Mouse (Mus musculus) right cerebral cortex, adult 2 months (tissue): ENCODE measurements around the gene Ikzf2.

Experiments
- DNase-seq, 2 experiments: peaks; one replicate each; pipeline ENCODE4 v3.0.0; 2021 to 2022; ENCODE audit warnings: low spot score in 2 of 2

Gene Ikzf2

DNA sequence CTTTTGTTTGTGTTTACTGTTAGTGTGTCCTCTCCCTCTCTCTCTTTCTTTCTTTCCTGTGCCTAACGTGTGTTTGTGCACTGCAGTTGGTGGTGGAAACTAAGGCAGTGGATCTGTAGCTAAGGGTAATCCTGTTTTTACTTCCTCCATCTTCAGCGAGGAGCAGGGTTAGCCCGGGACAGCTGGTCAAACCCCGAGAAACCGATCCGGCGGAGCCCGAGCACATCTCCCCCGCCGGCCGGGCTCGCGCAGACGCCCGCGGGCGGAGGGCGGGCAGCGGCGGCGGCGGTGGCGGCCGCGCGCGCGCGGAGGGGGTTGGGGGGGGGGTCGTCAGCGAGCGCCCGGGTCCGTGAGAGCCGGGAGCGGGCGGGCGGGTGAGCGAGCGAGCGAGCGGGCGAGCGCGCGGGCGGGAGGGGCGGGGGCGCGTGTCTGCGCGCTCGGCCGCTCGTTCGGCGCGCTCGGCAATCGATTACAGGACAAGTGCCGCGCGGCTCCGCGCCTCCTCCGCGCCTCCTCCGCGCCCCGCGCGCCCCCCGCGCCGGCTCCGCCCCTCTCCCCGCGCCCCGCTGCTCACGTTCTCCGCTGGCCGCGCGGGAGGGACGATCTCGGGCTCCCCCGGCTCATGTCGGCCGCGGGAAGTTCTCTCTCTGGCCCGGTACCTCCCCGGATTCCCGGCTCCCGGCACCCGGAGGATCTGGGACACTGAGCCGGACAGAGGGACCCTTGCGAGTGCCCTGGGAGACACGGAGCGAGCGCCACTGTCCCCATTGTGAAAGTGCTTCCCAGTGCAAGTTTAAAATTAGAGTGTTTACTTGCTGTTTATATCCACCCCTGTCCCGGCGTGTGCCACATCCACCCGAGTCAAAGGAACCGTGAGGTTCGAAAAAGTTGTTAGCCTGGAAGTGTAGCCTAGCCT lies at the start of gene Ikzf2:
Ikzf2 (minus strand) TSS at position 170 of the 916 bp plus-strand sequence.
- DNase-seq, result peak; percentile 59 to 63

DNA sequence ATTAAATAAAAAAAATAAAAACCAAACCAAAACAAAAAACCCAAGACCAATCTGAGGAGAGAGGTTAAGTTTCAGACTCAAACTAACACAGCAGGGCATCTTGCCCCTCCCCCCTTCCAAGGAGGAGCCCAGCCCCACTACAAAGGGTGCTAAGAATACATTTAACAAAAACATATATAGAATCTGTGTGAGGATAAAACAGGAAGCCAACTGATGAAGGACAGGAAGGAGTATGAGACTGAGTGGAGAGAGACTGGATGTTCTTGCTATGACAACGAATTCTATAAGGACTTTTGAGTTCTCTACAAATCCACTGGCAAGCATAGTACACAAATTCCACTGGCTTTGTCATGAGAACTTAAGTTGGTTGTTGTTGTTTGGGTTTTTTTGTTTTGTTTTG lies 42.7 kb upstream of the Ikzf2 start:
- DNase-seq, result no peak

DNA sequence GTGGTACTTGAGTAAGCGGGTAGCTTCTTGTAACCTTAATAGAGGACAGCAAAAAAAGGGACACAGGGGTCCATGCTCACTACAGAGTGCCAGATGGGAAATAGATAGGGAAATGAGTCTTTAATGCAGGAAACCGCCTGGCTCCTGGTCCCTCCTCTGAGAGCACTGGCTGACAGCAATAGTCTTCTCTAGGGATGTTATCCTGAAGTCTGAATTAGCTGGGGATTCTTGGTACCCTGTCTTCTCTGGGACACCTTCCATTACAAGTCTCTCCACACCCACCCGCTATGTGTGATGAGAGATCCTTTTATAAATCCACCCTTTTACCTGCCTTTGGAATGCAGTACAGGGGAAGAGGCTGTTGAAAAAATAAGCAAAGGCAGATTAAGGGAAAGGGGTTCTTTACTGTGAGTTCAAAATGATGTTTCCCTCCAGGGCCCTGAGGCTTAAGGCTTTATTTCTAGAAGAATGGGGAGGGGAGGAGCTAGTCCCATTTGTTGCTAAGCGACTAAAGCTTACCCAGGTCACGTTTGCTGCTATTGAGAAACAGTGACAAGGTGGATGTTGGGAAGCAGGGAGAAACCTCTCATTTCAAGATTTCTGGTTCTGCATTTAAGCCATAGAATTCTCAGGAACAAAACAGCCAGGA lies 42.1 kb upstream of the Ikzf2 start:
- no peak for DNase-seq

DNA sequence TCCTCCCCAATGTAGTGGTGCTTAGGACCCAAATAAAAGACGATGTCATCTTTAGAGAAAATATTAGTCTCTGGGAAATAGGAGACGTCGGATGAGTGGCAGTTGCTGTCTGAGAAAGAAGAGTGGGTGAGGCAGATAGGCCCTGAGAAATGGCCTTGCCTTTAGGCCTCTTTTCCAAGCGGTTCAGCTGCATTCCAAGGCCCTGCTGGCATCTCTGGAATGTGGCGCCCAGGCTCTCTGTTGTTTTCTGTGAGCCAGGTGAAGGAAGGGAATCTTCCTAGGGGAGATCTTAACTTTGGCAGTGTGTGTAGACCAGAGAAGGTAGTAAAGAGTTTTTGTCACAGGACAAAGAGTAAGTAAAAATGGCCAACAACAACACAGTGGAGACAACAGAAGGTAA lies 40.9 kb upstream of the Ikzf2 start:
- no peak for DNase-seq

DNA sequence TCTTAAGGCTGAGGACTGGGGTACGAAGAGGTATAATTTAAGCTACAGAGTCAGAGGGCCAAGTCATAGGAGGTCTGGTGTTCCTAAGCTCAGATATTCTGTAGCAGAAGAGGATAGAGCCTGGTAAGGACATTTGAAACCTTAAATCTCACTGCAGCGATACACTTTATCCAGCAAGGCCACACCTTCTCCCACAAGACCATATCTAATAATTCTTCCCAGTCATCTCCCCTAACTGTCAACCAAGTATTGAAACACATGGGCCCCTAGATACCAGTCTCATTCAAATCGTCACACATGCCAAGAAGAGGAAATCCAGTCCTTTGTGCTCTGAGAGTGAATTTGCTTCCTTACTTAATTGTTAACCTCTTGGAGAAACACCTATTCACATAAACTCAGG lies 30.1 kb upstream of the Ikzf2 start:
- no peak for DNase-seq

DNA sequence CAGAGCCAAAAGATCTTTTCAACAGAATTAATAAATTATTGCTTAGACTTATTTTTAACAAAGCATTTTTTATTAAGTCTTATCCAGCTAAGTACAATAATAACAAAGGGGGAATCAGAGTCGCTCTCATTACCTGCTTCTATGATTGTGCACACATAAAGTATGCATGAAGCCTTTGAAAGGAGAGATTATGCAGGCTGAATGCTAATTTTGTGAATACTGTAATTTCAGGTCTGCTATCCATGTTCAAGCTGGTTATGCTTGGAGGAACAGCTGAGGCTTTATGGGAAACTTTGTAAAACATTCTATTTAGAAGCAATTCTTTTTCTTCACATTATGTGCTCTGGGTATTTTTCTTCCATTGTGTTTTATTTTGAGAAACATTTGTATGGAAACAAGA lies 21.5 kb upstream of the Ikzf2 start:
- no peak for DNase-seq

DNA sequence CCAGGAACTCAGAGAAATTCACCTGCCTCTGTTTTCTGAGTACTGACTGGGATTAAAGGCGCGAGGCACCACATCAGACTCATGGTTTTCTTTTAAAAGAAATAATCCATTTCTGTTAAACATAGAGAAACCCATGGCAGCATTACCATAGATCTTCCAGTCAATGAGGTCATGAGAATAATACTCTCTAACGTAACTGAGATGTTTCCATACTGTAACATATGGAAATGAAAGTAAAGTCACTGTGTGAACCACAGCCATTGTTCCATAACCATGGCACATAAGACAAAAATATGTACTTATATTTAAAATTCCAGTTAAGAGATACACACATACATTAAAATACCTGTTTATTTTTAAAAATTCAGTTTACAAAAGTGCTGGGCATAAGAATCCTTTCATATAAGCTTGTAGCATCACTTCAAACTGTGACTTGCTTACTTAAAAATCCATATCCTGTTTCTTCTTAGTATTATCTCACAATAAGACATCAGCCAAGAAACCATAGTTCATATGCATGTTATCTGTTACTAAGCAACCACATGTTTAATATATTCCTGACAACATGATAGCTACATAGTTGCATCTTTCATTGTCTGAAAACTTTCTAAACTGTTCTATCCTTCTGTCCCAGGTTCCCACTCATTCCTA lies 16.6 kb upstream of the Ikzf2 start:
- no peak for DNase-seq

DNA sequence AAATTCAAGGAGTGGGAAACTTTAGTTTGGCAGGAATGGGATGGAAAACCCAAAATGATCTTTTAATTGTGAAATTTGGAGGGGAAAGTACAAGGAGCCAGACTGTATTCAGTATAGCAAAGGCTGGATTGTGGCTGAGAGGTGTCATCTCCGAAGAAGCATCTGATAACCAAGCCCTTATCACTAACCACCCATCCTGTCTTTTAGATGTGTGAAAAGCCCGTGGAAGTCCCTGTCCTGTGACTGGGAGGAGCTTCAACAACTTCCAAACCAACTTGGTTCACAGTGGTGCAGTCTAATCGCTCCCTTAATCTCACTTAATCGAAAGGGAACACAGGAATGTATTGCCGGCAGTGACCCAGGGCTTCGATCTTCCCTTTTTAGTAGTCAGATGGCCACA lies 4.9 kb upstream of the Ikzf2 start:
- no peak for DNase-seq

DNA sequence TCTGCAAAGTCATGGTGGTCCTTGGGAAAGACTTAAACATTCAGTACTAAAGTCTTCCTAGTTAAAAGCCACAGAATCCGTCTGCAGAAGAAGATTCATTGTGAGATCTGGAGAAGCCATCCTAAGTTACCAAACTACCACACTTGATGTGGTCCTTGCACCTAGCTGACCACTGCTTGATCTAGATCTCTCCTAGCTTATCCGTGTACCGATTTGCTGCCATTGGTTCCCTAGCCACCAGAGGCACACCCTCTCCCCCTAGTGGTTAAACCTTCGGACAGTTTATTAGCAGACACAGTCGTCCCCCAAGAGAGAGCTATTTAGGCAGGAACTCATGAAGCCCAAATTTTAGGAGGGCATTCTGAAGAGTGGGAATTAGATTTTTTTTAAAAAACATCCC lies 1.9 kb upstream of the Ikzf2 start:
- peak; percentile 43 to 48 for DNase-seq

DNA sequence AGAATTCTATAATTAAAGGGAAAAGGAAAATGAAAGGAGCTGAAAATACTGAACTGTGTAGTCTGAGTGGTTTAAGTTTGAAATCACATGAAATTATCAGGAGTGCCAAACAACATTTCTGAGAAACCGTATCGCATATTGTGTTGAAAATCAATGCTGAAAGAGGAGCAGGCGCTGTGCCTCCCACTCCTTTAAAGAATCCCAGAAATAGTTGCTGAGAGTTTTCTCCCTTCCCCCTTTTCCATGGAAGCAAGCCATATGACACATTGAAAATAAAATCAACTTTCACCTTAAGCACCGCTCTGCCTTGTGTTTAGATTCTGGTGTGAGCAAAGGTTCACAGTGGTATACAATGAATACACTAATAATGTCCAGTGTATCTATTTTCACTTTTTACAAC lies 1.1 kb upstream of the Ikzf2 start:
- no peak for DNase-seq

DNA sequence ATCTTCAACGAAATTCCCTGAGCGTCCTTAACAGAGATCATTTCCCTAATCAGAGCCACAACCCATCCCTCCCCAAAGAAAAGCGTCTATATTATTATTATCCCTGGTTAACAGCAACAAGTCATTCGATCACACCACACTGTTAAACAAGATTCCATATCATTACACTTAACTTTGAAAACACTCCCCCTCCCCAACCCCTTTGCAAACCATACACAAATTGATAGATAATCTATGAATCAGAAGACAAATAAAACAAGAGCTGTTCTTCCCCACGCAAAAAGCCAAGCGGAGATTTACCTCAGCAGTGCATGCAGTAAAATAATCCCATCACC lies 337 bp downstream of the Ikzf2 start:
- no peak for DNase-seq

DNA sequence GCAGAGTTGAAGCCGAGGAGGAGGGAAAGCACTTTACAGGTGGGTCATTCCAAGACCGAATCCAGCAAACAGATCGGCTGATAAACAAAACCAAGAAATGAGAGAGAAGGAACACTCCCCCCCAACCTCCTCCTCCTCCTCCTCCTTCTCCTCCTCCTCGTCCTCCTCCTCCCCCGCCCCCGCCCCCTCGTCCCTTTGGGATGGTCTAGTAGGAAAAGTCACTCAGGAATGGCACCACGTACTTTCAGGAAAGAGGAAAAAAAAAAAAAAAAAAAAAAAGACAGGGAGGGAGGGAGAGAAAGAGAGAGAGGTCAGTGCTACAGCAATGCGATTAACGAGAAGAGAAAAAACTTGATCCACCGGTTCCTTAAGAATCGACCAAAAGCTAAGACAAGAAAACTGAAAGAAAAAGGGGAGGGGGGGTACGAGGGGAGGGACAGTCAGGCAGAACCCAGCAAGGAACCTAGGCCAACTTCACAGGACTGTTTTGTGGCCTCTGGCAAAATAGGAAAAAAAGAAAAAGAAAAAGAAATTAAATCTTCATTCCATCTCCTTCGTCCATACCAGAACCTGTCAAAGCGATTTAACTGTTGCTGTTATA lies 1.1 kb downstream of the Ikzf2 start:
- no peak for DNase-seq

DNA sequence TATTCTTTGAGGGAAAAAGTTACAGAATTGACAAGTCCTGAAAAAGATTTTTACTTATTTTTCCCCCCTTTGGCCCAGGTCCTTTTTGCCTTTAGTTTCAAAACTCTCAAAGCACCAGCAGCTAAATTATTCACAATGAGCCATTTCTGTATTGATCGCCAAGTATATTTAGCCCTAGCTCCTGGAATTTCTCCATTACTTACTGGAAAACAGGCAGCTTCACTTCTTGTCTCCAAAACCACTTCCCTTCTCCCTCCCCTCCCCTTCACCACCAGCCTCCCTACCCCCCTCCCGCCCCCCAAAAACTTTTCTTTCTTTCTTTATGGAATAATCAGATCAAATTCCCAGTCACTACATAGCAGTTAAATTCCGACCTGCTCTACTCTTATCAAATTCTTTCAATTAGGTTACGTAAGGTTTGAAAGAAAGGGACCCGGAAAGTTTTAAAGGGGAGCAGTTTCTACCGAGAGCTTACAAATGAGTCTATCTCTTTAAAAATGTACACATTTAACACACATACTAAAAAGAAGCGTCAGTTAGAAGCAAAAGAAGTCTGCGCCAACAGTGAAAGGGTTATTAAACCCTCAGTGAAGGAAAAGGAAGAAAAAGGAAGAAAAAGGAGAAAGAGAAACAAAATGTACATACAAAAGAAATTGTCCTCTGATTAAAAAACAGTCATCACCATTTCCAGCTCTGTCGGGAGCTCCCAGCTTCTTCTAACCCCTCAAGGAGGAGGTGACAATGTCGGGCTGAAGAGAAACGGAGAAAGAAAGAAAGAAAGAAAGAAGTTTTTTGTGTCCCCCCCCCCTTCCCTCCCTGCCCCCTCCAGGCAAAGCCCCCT lies 1.8 kb downstream of the Ikzf2 start:
- no peak for DNase-seq

DNA sequence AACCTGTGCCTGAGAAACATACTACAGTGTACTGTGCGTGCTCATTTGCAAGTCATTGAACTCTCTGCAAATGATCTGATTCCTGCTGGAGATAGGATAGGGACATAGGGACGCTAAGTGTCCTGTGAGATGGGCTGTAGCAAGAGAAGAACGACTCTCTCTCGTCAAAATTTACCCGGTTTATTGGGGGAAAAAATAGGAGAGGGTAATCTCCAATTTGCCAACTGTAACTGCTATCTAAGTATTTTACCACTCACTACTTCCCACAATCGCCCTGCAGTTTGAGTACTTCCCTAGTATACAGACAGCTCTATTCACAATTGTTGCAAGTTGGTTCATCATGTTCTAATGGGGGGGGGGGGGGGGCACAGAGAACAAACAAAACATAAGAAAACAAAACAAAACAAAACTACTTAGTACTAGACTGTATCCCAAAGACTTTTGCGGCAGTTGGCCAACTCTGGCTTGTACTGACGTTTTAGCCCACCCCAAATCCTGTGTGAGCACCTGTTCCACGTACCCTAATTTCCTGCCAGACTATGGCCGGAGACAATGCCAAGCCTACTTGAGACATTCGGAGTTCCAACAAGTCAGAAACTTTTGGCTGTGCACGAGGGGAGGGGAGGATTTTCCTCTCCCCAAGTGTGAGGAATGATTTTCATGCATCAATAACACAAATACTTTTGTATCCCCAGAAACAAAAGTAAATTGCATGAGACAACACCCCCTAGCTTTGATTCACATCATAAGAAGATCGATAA lies 2.6 kb downstream of the Ikzf2 start:
- no peak for DNase-seq

DNA sequence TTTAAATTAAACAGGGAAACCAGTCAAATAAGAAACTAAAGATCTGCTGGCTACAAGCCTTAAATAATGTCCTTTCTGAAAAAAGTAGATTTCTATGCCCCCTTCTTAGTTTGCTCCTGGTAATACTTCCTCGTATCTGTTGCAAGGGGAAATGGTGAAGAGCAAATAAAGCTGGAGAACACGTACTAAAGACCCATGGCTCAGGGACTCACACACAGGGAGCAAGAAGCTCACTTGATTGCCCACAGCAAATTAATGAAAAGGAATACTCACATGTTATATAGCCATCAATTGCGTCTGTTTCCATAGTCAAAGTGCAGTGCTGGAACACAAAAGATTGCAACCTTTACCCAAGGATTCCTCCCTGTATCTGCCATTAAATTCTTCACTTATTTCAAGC lies 3.2 kb downstream of the Ikzf2 start:
- DNase-seq, result no peak

DNA sequence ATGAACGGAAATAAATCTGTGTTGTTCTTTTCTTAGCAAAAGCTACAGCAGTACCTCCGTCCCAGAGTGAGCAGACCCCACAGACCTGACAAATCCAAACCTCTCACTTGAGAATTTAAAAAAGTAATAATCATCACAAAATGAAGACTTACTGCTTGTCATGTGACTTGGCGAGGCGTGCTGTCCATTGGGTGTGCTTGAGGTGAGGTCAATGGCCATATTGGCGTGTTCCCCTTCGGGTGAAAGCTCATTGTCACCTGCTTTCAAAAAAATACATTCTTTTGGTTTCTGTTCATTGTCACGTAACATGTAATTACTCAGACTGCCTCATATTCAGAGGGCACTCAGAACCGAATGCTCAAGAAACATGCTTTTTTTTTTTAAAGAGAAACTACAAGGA lies 4.0 kb downstream of the Ikzf2 start:
- DNase-seq, result no peak

DNA sequence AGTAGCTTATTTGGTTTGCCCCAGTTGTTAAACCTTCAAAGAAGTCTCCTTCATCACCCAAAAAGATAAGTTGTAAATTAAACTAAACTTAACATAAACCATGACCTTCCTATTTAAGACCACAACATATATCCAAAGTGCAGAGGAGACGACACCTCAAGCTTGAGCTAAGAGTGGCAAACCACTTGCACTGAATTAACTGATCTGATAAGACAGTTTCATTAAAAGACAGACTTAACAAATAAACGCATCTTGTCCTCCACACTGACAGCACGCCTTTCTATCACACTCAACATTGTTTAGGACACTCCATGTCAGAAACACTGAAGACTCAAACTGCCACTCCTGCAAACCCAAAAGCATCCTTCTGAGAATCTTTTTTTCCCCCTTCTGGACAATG lies 4.8 kb downstream of the Ikzf2 start:
- DNase-seq, result no peak

DNA sequence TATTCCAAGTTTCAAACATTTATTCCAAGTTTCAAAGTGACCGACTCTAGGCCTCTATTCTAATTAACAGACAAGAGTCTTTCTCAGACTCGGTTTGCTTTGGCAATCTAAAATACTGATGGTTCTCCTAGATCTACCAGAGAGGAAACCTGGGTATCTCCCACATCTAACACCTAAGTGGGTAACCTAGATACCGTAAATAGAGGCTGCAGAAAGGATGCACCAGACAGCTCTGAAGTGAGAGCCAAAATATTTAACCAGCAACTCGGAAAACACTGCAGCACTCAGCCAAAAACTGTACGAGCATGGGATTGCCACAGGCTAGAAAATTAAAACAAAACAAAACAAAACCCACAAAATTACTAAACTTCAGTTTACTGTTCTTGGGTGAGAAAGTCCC lies 6.0 kb downstream of the Ikzf2 start:
- DNase-seq, result no peak

DNA sequence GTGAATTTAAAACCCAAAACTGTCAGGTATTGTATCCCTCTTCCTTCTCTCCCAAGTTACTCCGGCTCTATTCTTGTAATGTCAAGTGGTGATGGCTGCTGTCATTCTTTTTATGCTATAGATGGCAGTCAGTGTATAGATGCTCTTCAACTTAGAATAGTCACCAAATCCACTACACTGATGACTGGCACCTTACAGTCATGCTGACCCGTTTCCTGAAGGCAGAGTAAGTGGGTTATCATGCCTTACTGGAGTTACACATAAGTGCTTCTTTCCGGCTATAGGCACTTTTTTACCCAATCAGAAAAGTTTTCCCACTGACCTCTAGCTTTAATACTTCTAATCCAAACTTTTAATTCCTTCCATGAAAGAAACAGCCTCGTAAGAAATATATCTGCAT lies 6.5 kb downstream of the Ikzf2 start:
- DNase-seq, result no peak

DNA sequence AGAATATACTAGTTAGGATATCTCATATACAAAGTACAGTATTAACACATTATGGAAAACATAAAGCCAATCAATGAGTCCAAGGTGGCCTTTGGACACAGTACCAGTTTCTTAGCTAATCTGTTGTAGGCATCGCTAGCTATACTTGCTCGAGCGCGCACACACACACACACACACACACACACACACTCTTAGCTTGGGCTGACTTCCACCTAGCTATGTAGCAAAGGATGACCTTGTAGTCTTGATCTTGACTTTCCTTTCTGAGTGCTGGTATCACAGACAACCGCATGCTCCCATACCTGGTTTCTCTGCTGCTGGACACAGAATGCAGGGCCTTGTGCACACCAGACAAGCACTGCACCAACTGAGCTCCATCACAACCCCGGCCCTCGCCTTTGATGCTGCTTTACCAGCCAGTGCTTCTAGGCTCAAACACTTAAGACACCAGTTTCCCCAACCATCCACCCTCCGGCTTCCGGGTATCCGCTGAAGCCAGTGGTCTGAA lies 17.1 kb downstream of the Ikzf2 start:
- DNase-seq, result no peak

DNA sequence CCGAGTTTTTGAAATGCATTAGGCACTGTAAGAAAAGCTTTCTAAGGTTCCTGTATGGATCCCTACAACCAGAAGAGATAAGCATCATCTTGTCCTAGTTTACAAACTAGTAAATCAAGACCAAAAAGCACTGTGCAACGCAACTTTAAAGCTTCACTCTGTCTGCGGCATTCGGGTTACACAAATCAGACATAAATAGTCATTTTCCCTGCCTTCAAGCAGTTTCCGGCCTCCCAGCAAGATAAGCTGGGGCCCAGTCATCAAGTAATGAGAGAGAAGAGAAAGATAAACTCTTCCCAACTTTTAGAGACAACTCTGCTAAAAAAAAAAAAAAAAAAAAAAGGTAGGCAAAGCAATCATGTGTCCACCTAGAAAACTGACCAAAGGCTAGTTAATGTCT lies 19.6 kb downstream of the Ikzf2 start:
- DNase-seq, result no peak
